Mouse (Mus musculus): ENCODE measurements at regions not wholly inside any gene's neighbourhood (a gene's known extent, or its start where the extent isn't known, plus 50 kb on each side); places are given as distances from the start of the nearest gene placed in this dataset.

DNA sequence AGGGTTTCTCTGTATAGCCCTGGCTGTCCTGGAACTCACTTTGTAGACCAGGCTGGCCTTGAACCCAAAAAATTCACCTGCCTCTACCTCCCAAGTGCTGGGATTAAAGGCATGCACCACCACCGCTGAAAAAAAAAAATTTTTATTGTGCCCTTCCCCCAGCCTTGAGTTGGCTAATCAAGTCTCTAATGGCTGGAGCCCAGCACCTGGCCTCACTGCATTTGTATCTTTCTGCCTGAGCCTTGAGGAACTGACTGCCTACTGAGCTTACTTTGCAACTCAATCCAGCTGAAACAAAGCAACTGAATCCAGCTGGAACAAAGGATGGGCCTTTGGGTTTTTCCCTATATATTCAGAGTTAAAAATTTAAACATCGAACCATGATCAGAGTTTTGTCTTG is 153.3 kb upstream of the Ccnh start:
- DNase-seq (ENCODE audit: low spot score) (no peak), ATAC-seq (ENCODE audit: low FRiP score) (no peak)
- Histone ChIP-seq H3K4me1 (replicated peaks; ENCODE audit: control insufficient read depth, insufficient read depth, low read length) (no peaks in the 10 kb centered on the region), H3K27me3 (ENCODE audit: control insufficient read depth, insufficient read depth, low read length) (no peaks in the 10 kb centered on the region), H3K4me3 (replicated peaks; ENCODE audit: low read length) (no peak overlapping the region), H3K9ac (no peak overlapping the region), H3K27ac (no peak overlapping the region), H3K9me3 (ENCODE audit: control insufficient read depth, low read length) (peaks cover 13% of the 10 kb centered on the region), H3K4me2 (replicated peaks) (no peak overlapping the region), H3K36me3 (replicated peaks; ENCODE audit: control insufficient read depth, insufficient read depth) (no peaks in the 10 kb centered on the region)
- WGBS = 81% methylated on average over 2 of the region's 2 CpGs

DNA sequence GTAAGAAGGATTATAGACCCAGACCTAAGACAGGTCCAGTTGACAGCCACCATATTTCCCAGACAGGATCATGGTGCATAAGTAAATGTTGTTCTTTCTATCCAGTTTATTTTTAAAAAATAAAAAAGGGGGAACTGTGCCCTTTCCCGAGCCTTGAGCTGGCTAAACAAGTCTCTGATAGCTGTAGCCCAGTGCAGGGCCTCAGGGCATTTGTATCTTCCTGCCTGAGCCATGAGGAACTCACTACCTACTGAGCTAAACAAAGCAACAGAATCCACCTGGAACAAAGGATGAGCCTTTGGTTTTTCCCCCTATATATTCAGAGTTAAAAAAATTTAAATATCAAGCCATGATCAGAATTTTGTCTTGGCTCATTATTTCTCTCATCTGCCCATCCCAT is 152.4 kb upstream of the Ccnh start:
- peaks cover 13% of the 10 kb centered on the region for H3K9me3 ChIP-seq (ENCODE audit: control insufficient read depth, low read length)
- DNase-seq (ENCODE audit: low spot score) (no peak), ATAC-seq (ENCODE audit: low FRiP score) (no peak)
- WGBS = 79% methylated on average over 1 of the region's 1 CpGs
- H3K4me1 ChIP-seq (replicated peaks; ENCODE audit: control insufficient read depth, insufficient read depth, low read length) = no peaks in the 10 kb centered on the region
- no peaks in the 10 kb centered on the region for H3K27me3 ChIP-seq (ENCODE audit: control insufficient read depth, insufficient read depth, low read length)
- no peaks in the 10 kb centered on the region for H3K36me3 ChIP-seq (replicated peaks; ENCODE audit: control insufficient read depth, insufficient read depth)
- no peak overlapping the region for H3K27ac ChIP-seq
- H3K4me2 ChIP-seq (replicated peaks) = no peak overlapping the region
- H3K9ac ChIP-seq = no peak overlapping the region
- no peak overlapping the region for H3K4me3 ChIP-seq (replicated peaks; ENCODE audit: low read length)

DNA sequence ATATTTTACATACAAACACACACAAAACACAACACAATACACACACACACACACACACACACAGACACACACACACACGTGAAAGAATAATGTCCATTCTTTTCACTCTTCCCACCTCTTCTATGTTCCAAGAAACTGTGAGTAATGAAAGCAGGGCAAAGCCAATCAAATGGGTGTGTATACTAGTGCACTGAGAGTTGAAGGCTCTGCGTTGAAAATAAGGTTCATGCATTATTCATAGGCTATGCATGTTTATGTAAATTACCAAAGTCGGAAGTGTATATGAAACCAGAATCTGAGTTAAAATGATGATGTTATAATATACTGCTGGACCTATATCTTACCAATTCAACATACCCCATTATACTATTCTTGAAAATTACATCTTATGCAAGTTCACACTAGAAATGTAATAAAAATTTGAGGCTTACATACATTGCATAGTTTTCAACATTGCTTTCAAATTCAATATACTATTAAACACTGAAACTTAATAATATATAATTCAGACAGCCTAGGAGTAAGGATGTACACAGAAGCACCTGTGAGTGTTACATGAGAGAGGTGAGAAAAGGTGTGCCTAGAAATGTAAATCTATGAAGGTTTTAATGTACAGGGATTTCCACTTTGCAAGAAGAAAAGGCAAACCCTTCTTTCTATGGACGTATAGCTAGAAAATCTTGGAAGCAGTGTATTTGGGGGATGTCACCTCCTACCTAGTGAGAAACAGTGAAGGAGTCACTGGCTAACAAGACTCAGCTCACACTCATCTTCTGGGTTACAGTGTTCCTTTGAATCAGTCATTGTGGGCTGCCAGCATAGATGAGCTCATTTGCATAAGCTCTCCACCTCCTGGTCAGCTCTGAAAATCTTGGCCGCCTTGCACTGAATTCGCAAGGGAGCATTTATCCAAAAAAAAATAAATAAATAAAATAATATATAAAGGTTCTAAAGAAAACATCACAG is 122.3 kb upstream of the Ccnh start:
- Histone ChIP-seq H3K4me3 (replicated peaks; ENCODE audit: low read length) (no peak overlapping the region), H3K4me2 (replicated peaks) (peak overlapping the region; percentile 10; the same call in 1 of the 2 replicates), H3K36me3 (replicated peaks; ENCODE audit: control insufficient read depth, insufficient read depth) (no peaks in the 10 kb centered on the region), H3K27ac (peak overlapping the region; percentile 89), H3K9me3 (ENCODE audit: control insufficient read depth, low read length) (no peaks in the 10 kb centered on the region), H3K9ac (no peak overlapping the region), H3K4me1 (replicated peaks; ENCODE audit: control insufficient read depth, insufficient read depth, low read length) (peaks cover 10% of the 10 kb centered on the region), H3K27me3 (ENCODE audit: control insufficient read depth, insufficient read depth, low read length) (no peaks in the 10 kb centered on the region)
- ATAC-seq (ENCODE audit: low FRiP score) = peak; percentile 86
- DNase-seq (ENCODE audit: low spot score) = peak; percentile 57
- 20% methylated on average over 6 of the region's 6 CpGs for WGBS

DNA sequence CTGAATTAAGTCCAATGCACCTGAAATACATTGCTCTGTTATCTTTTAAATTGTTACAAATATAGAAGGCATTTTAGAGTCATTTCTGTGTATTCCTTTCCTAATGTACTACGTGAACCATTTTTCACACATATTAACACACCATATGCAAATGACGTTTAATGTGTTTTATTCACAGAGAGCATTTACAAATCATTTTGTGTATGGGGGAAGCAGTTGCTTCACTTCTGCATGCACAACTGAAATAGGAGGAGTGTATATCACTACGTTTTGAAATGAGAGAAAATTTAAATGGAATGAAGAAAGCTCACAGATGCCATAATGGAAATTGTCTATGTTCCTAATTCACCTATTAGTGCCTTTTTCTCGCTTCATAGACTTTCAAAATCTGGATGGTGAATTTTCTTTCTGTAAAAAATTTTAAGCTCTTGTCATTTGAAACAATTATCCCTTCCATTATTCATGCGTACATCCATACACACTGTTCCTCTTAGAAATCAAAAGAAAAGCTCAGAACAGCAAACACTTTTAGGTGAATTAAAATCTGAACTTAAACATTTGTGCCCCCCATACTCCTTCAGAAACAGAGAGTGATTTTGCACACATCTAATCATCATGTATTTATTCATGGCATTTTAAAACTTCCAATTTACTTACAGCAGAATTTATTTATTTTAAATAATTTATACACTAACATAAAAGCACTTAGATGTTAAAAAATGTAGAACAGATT is 121.5 kb upstream of the Ccnh start:
- Histone ChIP-seq H3K4me2 (replicated peaks) (peak overlapping the region; percentile 10; the same call in 1 of the 2 replicates), H3K27ac (peak overlapping the region; percentile 89), H3K9ac (0 out of 2 replicates have a peak overlapping the region, but pooled peaks have one; percentile 39), H3K36me3 (replicated peaks; ENCODE audit: control insufficient read depth, insufficient read depth) (no peaks in the 10 kb centered on the region), H3K9me3 (ENCODE audit: control insufficient read depth, low read length) (no peaks in the 10 kb centered on the region), H3K4me3 (replicated peaks; ENCODE audit: low read length) (no peak overlapping the region), H3K27me3 (ENCODE audit: control insufficient read depth, insufficient read depth, low read length) (no peaks in the 10 kb centered on the region), H3K4me1 (replicated peaks; ENCODE audit: control insufficient read depth, insufficient read depth, low read length) (peaks cover 10% of the 10 kb centered on the region)
- DNase-seq (ENCODE audit: low spot score) (no peak), ATAC-seq (ENCODE audit: low FRiP score) (peak; percentile 46; the same call in 1 of the 2 replicates)
- WGBS = 35% methylated on average over 5 of the region's 5 CpGs

DNA sequence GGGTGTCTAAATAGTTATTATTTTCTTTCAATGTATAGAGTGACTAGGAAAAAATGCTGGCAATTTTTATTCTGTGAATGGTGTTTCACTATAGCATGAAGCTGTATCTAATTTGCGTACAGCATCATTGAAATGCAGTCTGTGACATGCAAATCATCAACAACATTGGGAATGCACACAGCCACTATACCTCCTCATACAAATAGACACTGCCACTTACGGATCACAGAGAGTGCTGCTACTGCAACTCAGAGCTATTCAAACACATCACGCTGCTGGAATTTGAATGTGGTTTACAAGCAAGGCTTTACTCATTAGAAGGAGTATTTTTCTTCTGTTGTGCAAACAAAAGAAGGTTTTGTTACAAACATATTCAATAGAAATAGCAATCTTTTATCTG is 120.8 kb upstream of the Ccnh start:
- peak; percentile 78 for ATAC-seq (ENCODE audit: low FRiP score)
- Histone ChIP-seq H3K27ac (peak overlapping the region; percentile 30; the same call in 1 of the 2 replicates), H3K9ac (no peak overlapping the region), H3K9me3 (ENCODE audit: control insufficient read depth, low read length) (no peaks in the 10 kb centered on the region), H3K4me1 (replicated peaks; ENCODE audit: control insufficient read depth, insufficient read depth, low read length) (peaks cover 10% of the 10 kb centered on the region), H3K36me3 (replicated peaks; ENCODE audit: control insufficient read depth, insufficient read depth) (no peaks in the 10 kb centered on the region), H3K27me3 (ENCODE audit: control insufficient read depth, insufficient read depth, low read length) (no peaks in the 10 kb centered on the region), H3K4me2 (replicated peaks) (no peak overlapping the region), H3K4me3 (replicated peaks; ENCODE audit: low read length) (no peak overlapping the region)
- WGBS = 21% methylated on average over 3 of the region's 3 CpGs
- peak; percentile 54 for DNase-seq (ENCODE audit: low spot score)

DNA sequence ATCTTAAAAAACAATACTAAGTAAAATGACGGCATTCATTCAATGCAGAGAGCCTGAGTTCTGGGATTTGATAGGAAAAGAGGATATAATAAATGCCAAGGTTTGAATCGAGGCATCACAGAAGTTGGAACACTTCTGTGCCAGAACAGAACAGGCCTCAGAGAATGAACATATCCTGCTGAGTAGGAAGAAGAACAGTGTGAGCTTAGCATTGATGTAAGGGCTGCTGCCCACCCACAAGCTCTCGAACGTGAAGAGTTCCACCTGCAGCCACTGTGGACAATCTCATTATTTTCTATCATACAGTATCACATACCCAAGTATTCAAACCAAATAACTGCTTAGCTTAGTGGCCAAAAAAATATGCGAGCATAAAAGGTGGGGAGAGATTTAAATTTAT is 105.9 kb upstream of the Ccnh start:
- Histone ChIP-seq H3K9me3 (ENCODE audit: control insufficient read depth, low read length) (no peaks in the 10 kb centered on the region), H3K27ac (no peak overlapping the region), H3K27me3 (ENCODE audit: control insufficient read depth, insufficient read depth, low read length) (no peaks in the 10 kb centered on the region), H3K4me1 (replicated peaks; ENCODE audit: control insufficient read depth, insufficient read depth, low read length) (no peaks in the 10 kb centered on the region), H3K4me3 (replicated peaks; ENCODE audit: low read length) (no peak overlapping the region), H3K36me3 (replicated peaks; ENCODE audit: control insufficient read depth, insufficient read depth) (no peaks in the 10 kb centered on the region), H3K4me2 (replicated peaks) (no peak overlapping the region), H3K9ac (no peak overlapping the region)
- DNase-seq (ENCODE audit: low spot score) (no peak), ATAC-seq (ENCODE audit: low FRiP score) (no peak)
- WGBS = 84% methylated on average over 5 of the region's 5 CpGs

DNA sequence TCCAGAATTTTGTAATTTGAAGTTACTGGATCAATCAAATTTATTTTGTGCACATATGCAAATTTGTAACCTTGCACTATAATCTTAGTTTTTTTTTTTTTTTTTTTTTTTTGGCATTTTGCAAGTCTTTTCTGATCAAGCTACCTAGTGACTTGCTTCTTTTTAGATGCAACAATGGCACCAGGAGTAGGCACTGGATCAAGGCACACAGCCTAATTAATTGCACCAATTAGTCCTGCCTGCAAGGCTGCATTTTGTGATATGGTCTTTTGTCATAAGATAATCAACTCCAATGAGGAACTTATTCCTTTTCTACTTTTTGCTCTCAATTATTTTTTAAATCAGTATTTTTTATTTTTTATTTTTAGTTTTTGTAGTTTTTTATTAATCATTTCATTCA is 105.5 kb upstream of the Ccnh start:
- no peaks in the 10 kb centered on the region for H3K27me3 ChIP-seq (ENCODE audit: control insufficient read depth, insufficient read depth, low read length)
- no peaks in the 10 kb centered on the region for H3K36me3 ChIP-seq (replicated peaks; ENCODE audit: control insufficient read depth, insufficient read depth)
- no peak overlapping the region for H3K4me2 ChIP-seq (replicated peaks)
- no peaks in the 10 kb centered on the region for H3K4me1 ChIP-seq (replicated peaks; ENCODE audit: control insufficient read depth, insufficient read depth, low read length)
- no peak overlapping the region for H3K27ac ChIP-seq
- ATAC-seq (ENCODE audit: low FRiP score) (no peak), DNase-seq (ENCODE audit: low spot score) (no peak)
- H3K9me3 ChIP-seq (ENCODE audit: control insufficient read depth, low read length) = no peaks in the 10 kb centered on the region
- H3K9ac ChIP-seq = no peak overlapping the region
- H3K4me3 ChIP-seq (replicated peaks; ENCODE audit: low read length) = no peak overlapping the region

DNA sequence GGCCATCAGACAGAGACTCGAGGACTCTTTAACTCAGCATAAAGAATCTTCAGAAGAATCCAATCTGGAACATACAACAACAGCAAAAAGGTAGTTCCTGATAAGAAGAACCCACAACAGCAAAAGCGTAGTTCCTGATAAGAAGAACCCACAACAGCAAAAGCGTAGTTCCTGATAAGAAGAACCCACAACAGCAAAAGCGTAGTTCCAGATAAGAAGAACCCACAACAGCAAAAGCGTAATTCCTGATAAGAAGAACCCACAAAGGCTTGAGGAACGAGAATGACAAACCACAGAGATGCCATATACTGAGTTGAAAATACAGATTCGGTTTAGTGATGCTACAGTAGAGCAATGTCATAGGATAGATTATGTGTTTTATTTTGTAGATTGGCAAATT is 93.0 kb upstream of the Ccnh start:
- Histone ChIP-seq H3K9ac (no peak overlapping the region), H3K4me2 (replicated peaks) (no peak overlapping the region), H3K4me1 (replicated peaks; ENCODE audit: control insufficient read depth, insufficient read depth, low read length) (no peaks in the 10 kb centered on the region), H3K4me3 (replicated peaks; ENCODE audit: low read length) (no peak overlapping the region), H3K36me3 (replicated peaks; ENCODE audit: control insufficient read depth, insufficient read depth) (no peaks in the 10 kb centered on the region), H3K27ac (no peak overlapping the region), H3K9me3 (ENCODE audit: control insufficient read depth, low read length) (0 out of 2 replicates have a peak, but pooled peaks cover 7% of the 10 kb centered on the region), H3K27me3 (ENCODE audit: control insufficient read depth, insufficient read depth, low read length) (no peaks in the 10 kb centered on the region)
- WGBS = 91% methylated on average over 7 of the region's 7 CpGs
- ATAC-seq (ENCODE audit: low FRiP score) (no peak), DNase-seq (ENCODE audit: low spot score) (no peak)

DNA sequence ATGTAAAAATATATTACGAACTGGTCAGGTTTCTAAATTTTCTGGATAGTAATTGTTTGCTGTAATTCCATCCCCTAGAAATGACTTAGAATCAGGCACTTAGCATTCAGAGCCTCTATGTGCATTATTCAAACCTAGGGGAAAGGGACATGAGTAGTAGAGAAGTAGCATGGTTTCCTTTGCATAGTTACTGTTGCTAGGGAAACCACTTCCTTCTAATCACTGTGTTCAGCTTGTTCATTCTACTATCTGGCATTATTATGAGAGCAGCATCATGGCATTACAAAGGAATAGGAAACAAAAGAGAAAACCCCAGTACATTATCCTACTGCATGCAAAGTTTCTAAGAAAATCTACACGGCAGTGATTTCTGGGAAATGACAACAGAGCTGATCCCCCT is 65.9 kb upstream of the Ccnh start:
- Histone ChIP-seq H3K36me3 (replicated peaks; ENCODE audit: control insufficient read depth, insufficient read depth) (no peaks in the 10 kb centered on the region), H3K4me1 (replicated peaks; ENCODE audit: control insufficient read depth, insufficient read depth, low read length) (no peaks in the 10 kb centered on the region), H3K9me3 (ENCODE audit: control insufficient read depth, low read length) (0 out of 2 replicates have a peak, but pooled peaks cover 5% of the 10 kb centered on the region), H3K27me3 (ENCODE audit: control insufficient read depth, insufficient read depth, low read length) (no peaks in the 10 kb centered on the region), H3K4me3 (replicated peaks; ENCODE audit: low read length) (no peak overlapping the region), H3K4me2 (replicated peaks) (no peak overlapping the region), H3K27ac (no peak overlapping the region), H3K9ac (no peak overlapping the region)
- no peak for ATAC-seq (ENCODE audit: low FRiP score)
- DNase-seq (ENCODE audit: low spot score) = peak; percentile 30
- 41% methylated on average over 2 of the region's 2 CpGs for WGBS
